Mouse (Mus musculus): ENCODE data around the gene Rimbp2. TPM values are rescaled to one million over a fixed set of nuclear protein-coding genes. Genes with fewer than 3 reads are reported as not detected.

Gene Rimbp2
- polyA plus RNA-seq, 1 experiment from 2014 or later = 0.10 TPM

Other genes with a start within 250 kb of the Rimbp2 start
- 21.0 and 25.7 TPM in 2 replicates for gene Stx2, start 55.1 kb upstream of the Rimbp2 start, polyA plus RNA-seq (2015; fragmentation: Nextera tagmentation; extraction: Ambion mirVana)
- gene Ran, start 66.6 kb upstream of the Rimbp2 start, polyA plus RNA-seq (2015; fragmentation: Nextera tagmentation; extraction: Ambion mirVana) = 321 and 323 TPM in 2 replicates
- 2.4 and 3.1 TPM in 2 replicates for gene Adgrd1, start 143.3 kb upstream of the Rimbp2 start, polyA plus RNA-seq (2015; fragmentation: Nextera tagmentation; extraction: Ambion mirVana)